Mouse (Mus musculus): Measurements from ENCODE around the gene Il9. TPM values are rescaled to one million over a fixed set of nuclear protein-coding genes. Genes with fewer than 3 reads are reported as not detected.

Gene Il9
- polyA plus RNA-seq (2016; fragmentation: Nextera tagmentation; extraction: Ambion mirVana), result not detected in 2 replicates

GRCm38 (mm10) chr13:56482146-56482545 lies at the start of gene Il9:
TSS of gene Il9 (minus strand) at chr13:56482246.
- H3K4me3 ChIP-seq, result no peak within 1 kb of the TSS
- H3K9me3 ChIP-seq (replicated peaks), result no peaks in the 10 kb centered on the region
- no peak for DNase-seq (ENCODE audit: low spot score)
- H3K4me1 ChIP-seq, result peaks cover 4% of the 10 kb centered on the region
- 82% methylated on average over 3 of the region's 3 CpGs for WGBS
- no peaks in the 10 kb centered on the region for H3K36me3 ChIP-seq
- H3K27ac ChIP-seq, result no peak within 1 kb of the TSS
- no peaks in the 10 kb centered on the region for H3K27me3 ChIP-seq (ENCODE audit: low read depth, poor library complexity, severe bottlenecking)

- H3K4me3 ChIP-seq, result no peak overlapping the region
- WGBS, result 70% methylated on average over 8 of the region's 8 CpGs
- no peaks in the 10 kb centered on the region; the same call in 1 of the 2 replicates for H3K9me3 ChIP-seq (replicated peaks)
- no peak overlapping the region for H3K27ac ChIP-seq
- no peaks in the 10 kb centered on the region for H3K36me3 ChIP-seq
- DNase-seq (ENCODE audit: low spot score), result no peak
- H3K27me3 ChIP-seq (ENCODE audit: low read depth, poor library complexity, severe bottlenecking), result no peaks in the 10 kb centered on the region; the same call in 1 of the 2 replicates
- H3K4me1 ChIP-seq, result no peaks in the 10 kb centered on the region
Observed at GRCm38 (mm10) chr13:56529685-56530084, 47.6 kb upstream of the Il9 start.

- no peak for DNase-seq (ENCODE audit: low spot score)
- no peaks in the 10 kb centered on the region for H3K36me3 ChIP-seq
- no peak overlapping the region for H3K4me3 ChIP-seq
- H3K9me3 ChIP-seq (replicated peaks), result no peaks in the 10 kb centered on the region
- no peaks in the 10 kb centered on the region for H3K4me1 ChIP-seq
- H3K27me3 ChIP-seq (ENCODE audit: low read depth, poor library complexity, severe bottlenecking), result no peaks in the 10 kb centered on the region; the same call in 1 of the 2 replicates
- 87% methylated on average over 4 of the region's 4 CpGs for WGBS
- no peak overlapping the region for H3K27ac ChIP-seq
Observed at GRCm38 (mm10) chr13:56529031-56529430, 47.0 kb upstream of the Il9 start.

- H3K27ac ChIP-seq, result no peak overlapping the region
- H3K9me3 ChIP-seq (replicated peaks), result no peaks in the 10 kb centered on the region
- no peaks in the 10 kb centered on the region; the same call in 1 of the 2 replicates for H3K27me3 ChIP-seq (ENCODE audit: low read depth, poor library complexity, severe bottlenecking)
- no peaks in the 10 kb centered on the region for H3K36me3 ChIP-seq
- WGBS, result 84% methylated on average over 11 of the region's 11 CpGs
- no peaks in the 10 kb centered on the region for H3K4me1 ChIP-seq
- no peak for DNase-seq (ENCODE audit: low spot score)
- no peak overlapping the region for H3K4me3 ChIP-seq
Observed at GRCm38 (mm10) chr13:56528281-56528680, 46.2 kb upstream of the Il9 start.

GRCm38 (mm10) chr13:56527846-56528245 lies 45.8 kb upstream of the Il9 start:
- peaks cover 2% of the 10 kb centered on the region; the same call in 1 of the 2 replicates for H3K4me1 ChIP-seq
- no peaks in the 10 kb centered on the region; the same call in 1 of the 2 replicates for H3K27me3 ChIP-seq (ENCODE audit: low read depth, poor library complexity, severe bottlenecking)
- no peak overlapping the region for H3K4me3 ChIP-seq
- no peaks in the 10 kb centered on the region for H3K9me3 ChIP-seq (replicated peaks)
- H3K27ac ChIP-seq, result no peak overlapping the region
- H3K36me3 ChIP-seq, result no peaks in the 10 kb centered on the region
- no peak for DNase-seq (ENCODE audit: low spot score)
- 94% methylated on average over 7 of the region's 7 CpGs for WGBS

- H3K9me3 ChIP-seq (replicated peaks), result no peaks in the 10 kb centered on the region
- WGBS, result 86% methylated on average over 12 of the region's 12 CpGs
- no peak for DNase-seq (ENCODE audit: low spot score)
- H3K36me3 ChIP-seq, result no peaks in the 10 kb centered on the region
- peaks cover 11% of the 10 kb centered on the region; the same call in 1 of the 2 replicates for H3K4me1 ChIP-seq
- H3K27ac ChIP-seq, result no peak overlapping the region
- no peaks in the 10 kb centered on the region; the same call in 1 of the 2 replicates for H3K27me3 ChIP-seq (ENCODE audit: low read depth, poor library complexity, severe bottlenecking)
- H3K4me3 ChIP-seq, result no peak overlapping the region
Observed at GRCm38 (mm10) chr13:56526871-56527270, 44.8 kb upstream of the Il9 start.

GRCm38 (mm10) chr13:56522821-56523167 lies 40.7 kb upstream of the Il9 start:
- Histone ChIP-seq H3K27me3 (ENCODE audit: low read depth, poor library complexity, severe bottlenecking) (no peaks in the 10 kb centered on the region), H3K4me1 (peaks cover 11% of the 10 kb centered on the region; the same call in 1 of the 2 replicates), H3K4me3 (peak overlapping the region; percentile 79), H3K36me3 (no peaks in the 10 kb centered on the region), H3K9me3 (replicated peaks) (no peaks in the 10 kb centered on the region), H3K27ac (peak overlapping the region; percentile 76)
- DNase-seq (ENCODE audit: low spot score), result no peak
- WGBS, result 7% methylated on average over 8 of the region's 8 CpGs

- no peaks in the 10 kb centered on the region for H3K36me3 ChIP-seq
- no peaks in the 10 kb centered on the region for H3K9me3 ChIP-seq (replicated peaks)
- no peaks in the 10 kb centered on the region for H3K27me3 ChIP-seq (ENCODE audit: low read depth, poor library complexity, severe bottlenecking)
- under 1% methylated on average over 56 of the region's 56 CpGs for WGBS
- peak; percentile 98 for DNase-seq (ENCODE audit: low spot score)
- H3K4me1 ChIP-seq, result peaks cover 11% of the 10 kb centered on the region; the same call in 1 of the 2 replicates
- peak within 1 kb of the TSS; percentile 79 for H3K4me3 ChIP-seq
- peak within 1 kb of the TSS; percentile 76 for H3K27ac ChIP-seq
Observed at GRCm38 (mm10) chr13:56522081-56522820, 40.2 kb upstream of the Il9 start, which contains the start of gene Fbxl21. TSS of gene Fbxl21 (plus strand) at chr13:56522472.

- Histone ChIP-seq H3K4me1 (no peaks in the 10 kb centered on the region), H3K27ac (no peak overlapping the region), H3K9me3 (replicated peaks) (no peaks in the 10 kb centered on the region), H3K36me3 (no peaks in the 10 kb centered on the region), H3K4me3 (no peak overlapping the region), H3K27me3 (ENCODE audit: low read depth, poor library complexity, severe bottlenecking) (no peaks in the 10 kb centered on the region)
- WGBS, result 68% methylated on average over 7 of the region's 7 CpGs
- DNase-seq (ENCODE audit: low spot score), result no peak
Observed at GRCm38 (mm10) chr13:56516816-56517215, 34.8 kb upstream of the Il9 start.

- 91% methylated on average over 4 of the region's 4 CpGs for WGBS
- Histone ChIP-seq H3K27ac (no peak overlapping the region), H3K4me3 (no peak overlapping the region), H3K27me3 (ENCODE audit: low read depth, poor library complexity, severe bottlenecking) (no peaks in the 10 kb centered on the region), H3K9me3 (replicated peaks) (no peaks in the 10 kb centered on the region), H3K4me1 (no peaks in the 10 kb centered on the region), H3K36me3 (no peaks in the 10 kb centered on the region)
- no peak for DNase-seq (ENCODE audit: low spot score)
Observed at GRCm38 (mm10) chr13:56516311-56516710, 34.3 kb upstream of the Il9 start.

GRCm38 (mm10) chr13:56513595-56513994 lies 31.5 kb upstream of the Il9 start:
- Histone ChIP-seq H3K27ac (no peak overlapping the region), H3K4me3 (no peak overlapping the region), H3K36me3 (no peaks in the 10 kb centered on the region), H3K9me3 (replicated peaks) (no peaks in the 10 kb centered on the region), H3K27me3 (ENCODE audit: low read depth, poor library complexity, severe bottlenecking) (no peaks in the 10 kb centered on the region), H3K4me1 (no peaks in the 10 kb centered on the region)
- DNase-seq (ENCODE audit: low spot score), result no peak

- no peak for DNase-seq (ENCODE audit: low spot score)
- Histone ChIP-seq H3K4me3 (no peak overlapping the region), H3K36me3 (no peaks in the 10 kb centered on the region), H3K27ac (no peak overlapping the region), H3K9me3 (replicated peaks) (no peaks in the 10 kb centered on the region), H3K27me3 (ENCODE audit: low read depth, poor library complexity, severe bottlenecking) (no peaks in the 10 kb centered on the region), H3K4me1 (no peaks in the 10 kb centered on the region)
- 89% methylated on average over 2 of the region's 2 CpGs for WGBS
Observed at GRCm38 (mm10) chr13:56509796-56510195, 27.8 kb upstream of the Il9 start.

- no peak overlapping the region for H3K27ac ChIP-seq
- H3K4me3 ChIP-seq, result no peak overlapping the region
- no peak for DNase-seq (ENCODE audit: low spot score)
- no peaks in the 10 kb centered on the region for H3K9me3 ChIP-seq (replicated peaks)
- 86% methylated on average over 6 of the region's 6 CpGs for WGBS
- H3K27me3 ChIP-seq (ENCODE audit: low read depth, poor library complexity, severe bottlenecking), result no peaks in the 10 kb centered on the region
- H3K4me1 ChIP-seq, result no peaks in the 10 kb centered on the region
- no peaks in the 10 kb centered on the region for H3K36me3 ChIP-seq
Observed at GRCm38 (mm10) chr13:56506871-56507496, 24.9 kb upstream of the Il9 start.
